Mouse (Mus musculus) testis, adult 2 months (tissue): ENCODE data around the gene Plppr4.

Experiments
- CTCF ChIP-seq: fragments of 200-500 bp; IDR thresholded peaks from 2 replicates; pipeline ENCODE4 v1.5.1; 2012; ENCODE audit warnings: low read depth, mild to moderate bottlenecking, inconsistent platforms, low read length, moderate library complexity; ENCODE audit not compliant: control insufficient read depth, insufficient read depth, insufficient replicate concordance
- POLR2A ChIP-seq: fragments of 200-500 bp; IDR thresholded peaks from 2 replicates; pipeline ENCODE4 v1.6.1; 2012; ENCODE audit warnings: low read depth, mild to moderate bottlenecking, inconsistent platforms, low read length, moderate library complexity; ENCODE audit not compliant: control insufficient read depth

GRCm38 (mm10) chr3:117307555-117307954 is 53.1 kb downstream of the Plppr4 start:
- TF ChIP-seq POLR2A (no peak), CTCF (no peak)
